Mouse (Mus musculus): ENCODE data around the gene Padi2.

DNA sequence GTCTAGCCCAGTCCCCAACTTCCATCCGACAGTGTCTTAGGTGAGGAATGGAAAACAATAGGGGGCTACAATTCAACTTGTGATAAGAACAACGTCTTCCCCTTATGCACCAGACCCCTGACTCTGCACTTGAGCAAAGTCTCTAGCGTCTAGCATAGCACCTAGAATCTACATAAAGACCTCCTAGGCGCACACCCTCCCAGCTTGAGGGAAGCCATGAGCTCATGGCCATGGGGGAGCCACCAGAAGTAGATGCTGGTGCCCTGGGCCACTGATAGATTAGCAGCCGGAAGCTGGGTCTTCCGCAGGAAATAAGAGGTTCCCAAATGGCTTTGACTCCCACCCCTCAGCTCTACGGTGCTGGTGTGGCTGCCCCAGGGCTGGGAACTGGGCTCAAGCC is 81.3 kb downstream of the Padi2 start:
- TF ChIP-seq POLR2A (IDR thresholded peaks at IDR 0.05; ENCODE audit: control insufficient read depth, extremely low read depth, insufficient read depth, low read length, poor library complexity) (no peak), CTCF (IDR thresholded peaks at IDR 0.05; ENCODE audit: borderline replicate concordance, control insufficient read depth, extremely low read depth, insufficient read depth, low read length, poor library complexity) (no peak)
